Mouse (Mus musculus): Measurements from ENCODE around the gene Itgal.

DNA sequence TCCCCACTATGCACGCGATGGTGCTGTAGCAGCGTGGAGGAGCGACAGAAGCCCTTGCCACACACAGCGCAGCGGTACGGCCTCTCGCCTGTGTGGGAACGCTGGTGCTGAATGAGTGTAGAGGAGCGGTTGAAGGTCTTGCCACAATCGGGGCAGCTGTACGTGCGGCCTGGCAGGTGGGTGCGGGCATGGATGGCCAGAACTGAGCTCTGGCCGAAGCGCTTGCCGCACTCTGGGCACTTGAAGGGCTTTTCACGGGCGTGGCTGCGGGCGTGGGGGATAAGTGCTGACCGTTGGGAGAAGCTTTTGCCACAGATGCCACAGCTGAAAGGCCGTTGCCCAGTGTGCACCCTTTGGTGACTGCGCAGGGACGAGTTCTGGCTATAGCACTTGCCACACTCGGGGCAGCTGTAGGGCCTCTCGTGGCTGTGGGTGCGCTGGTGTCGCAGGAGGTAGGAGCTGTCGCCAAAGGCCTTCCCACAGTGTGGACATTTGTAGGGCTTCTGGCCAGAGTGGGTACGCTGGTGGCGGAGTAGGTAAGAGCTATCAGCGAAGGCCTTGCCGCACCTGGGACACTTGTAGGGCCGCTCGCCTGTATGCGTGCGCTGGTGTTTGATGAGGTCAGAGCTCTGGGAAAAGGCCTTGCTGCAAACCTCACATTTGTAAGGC is 47.4 kb downstream of the Itgal start:
- TF ChIP-seq CTCF (IDR thresholded peaks at IDR 0.05; ENCODE audit: low read depth) (no peak), EP300 (IDR thresholded peaks at IDR 0.05; ENCODE audit: low read depth) (no peak)
